Mouse (Mus musculus) thymus, adult 2 months (tissue): ENCODE measurements around the gene Sar1b.

Experiments
- CTCF ChIP-seq: fragments of 200-500 bp; IDR thresholded peaks from 2 replicates; pipeline ENCODE4 v1.5.1; 2012; ENCODE audit warnings: mild to moderate bottlenecking, control low read depth, low read length, moderate library complexity, borderline replicate concordance; ENCODE audit not compliant: control insufficient read depth, poor library complexity, insufficient read depth; ENCODE audit errors: extremely low read depth
- POLR2A ChIP-seq: fragments of 200-500 bp; IDR thresholded peaks from 2 replicates; pipeline ENCODE4 v1.6.1; 2012; ENCODE audit warnings: mild to moderate bottlenecking, low read length, control low read depth, moderate library complexity; ENCODE audit not compliant: control insufficient read depth, poor library complexity, insufficient read depth; ENCODE audit errors: extremely low read depth

- no peak for TF ChIP-seq POLR2A
- TF ChIP-seq CTCF = no peak
These were observed 48.6 kb downstream of the Sar1b start for GRCm38 (mm10) chr11:51812022-51812546.
